Mouse (Mus musculus): ENCODE measurements around the gene Olfr1055. TPM values are rescaled to one million over a fixed set of nuclear protein-coding genes. Genes with fewer than 3 reads are reported as not detected.
"Not testable (repeated sequence)": the region's sequence is repeated elsewhere in the genome, so short reads cannot be mapped to it uniquely, and the experiment has no call there.

Gene Olfr1055
- polyA plus RNA-seq (2012; rRNA removed) = not detected in 2 replicates

DNA sequence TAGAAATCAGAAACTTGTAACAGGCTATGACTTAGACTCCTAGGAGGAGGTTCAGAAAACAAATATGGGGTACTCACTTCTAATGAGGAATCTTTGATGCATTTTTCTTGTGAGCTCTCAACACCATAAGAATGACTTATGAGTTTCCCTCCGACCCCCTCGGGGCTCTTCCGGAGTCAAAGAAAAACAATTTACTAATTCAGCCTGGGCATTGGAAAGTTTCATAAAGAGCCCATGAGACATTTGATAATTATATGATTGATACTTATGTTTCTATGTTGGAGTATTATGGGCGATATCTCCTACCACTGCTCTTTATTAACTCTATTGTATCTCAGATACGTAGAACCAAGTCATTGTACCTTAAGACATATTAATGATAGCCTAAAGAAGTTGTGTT is at the start of gene Olfr1055:
Olfr1055 (minus strand) TSS at position 101 of the 400 bp plus-strand sequence.
- H3K4me3 ChIP-seq (replicated peaks; ENCODE audit: extremely low read depth, low read depth, low read length) = no peak within 1 kb of the TSS
- no peaks in the 10 kb centered on the region for H3K4me1 ChIP-seq (ENCODE audit: control insufficient read depth, insufficient read depth, low read length)
- DNase-seq = no peak
- TF ChIP-seq CTCF (IDR thresholded peaks at IDR 0.05; ENCODE audit: insufficient read depth, low read length) (no peak), POLR2A (IDR thresholded peaks at IDR 0.05; ENCODE audit: borderline replicate concordance, extremely low read depth, low read depth, low read length) (no peak)
- WGBS = 80% methylated on average over 5 of the region's 5 CpGs

DNA sequence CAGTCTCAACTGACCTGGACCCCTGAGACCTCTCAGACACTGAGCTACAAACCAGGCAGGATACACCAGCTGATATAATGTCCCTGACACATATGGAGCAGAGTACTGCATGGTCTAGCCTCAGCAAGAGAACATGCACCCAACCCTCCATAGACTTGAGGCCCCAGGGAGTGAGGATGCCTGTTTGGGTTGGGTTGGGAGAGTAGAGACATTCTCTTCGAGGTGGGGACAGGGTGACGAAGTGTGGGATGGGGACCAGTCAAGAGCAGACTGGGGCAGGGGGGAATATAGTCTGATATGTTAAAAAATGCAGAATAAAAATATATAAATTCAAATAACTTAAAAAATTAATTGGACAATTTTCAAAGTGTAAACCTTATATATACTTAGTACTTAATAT is 45.0 kb upstream of the Olfr1055 start:
- WGBS = 76% methylated on average over 2 of the region's 2 CpGs
- DNase-seq = no peak
- H3K4me3 ChIP-seq (replicated peaks; ENCODE audit: extremely low read depth, low read depth, low read length) = no peak overlapping the region
- H3K4me1 ChIP-seq (ENCODE audit: control insufficient read depth, insufficient read depth, low read length) = no peaks in the 10 kb centered on the region
- TF ChIP-seq CTCF (IDR thresholded peaks at IDR 0.05; ENCODE audit: insufficient read depth, low read length) = no peak
- no peak for TF ChIP-seq POLR2A (IDR thresholded peaks at IDR 0.05; ENCODE audit: borderline replicate concordance, extremely low read depth, low read depth, low read length)

DNA sequence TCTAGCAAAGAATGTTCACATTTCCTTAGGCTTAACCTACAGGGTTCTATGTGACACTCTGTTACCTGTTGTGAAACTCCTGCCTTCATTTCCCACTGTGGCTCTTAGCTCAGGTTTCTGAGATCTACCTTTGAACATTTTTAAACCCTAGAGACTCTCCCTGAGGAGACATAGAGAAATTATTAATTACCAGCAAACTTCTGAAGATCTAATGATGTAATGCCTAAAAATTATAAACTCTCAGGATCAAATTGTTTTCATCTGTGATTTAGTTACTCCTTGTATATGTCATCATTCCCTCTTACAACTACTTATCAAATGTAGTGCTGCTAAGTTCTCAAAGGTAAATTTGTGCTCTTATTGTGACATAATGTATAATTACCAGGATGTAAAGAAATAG is 38.4 kb upstream of the Olfr1055 start, which contains the start of gene Olfr1058:
Olfr1058 (minus strand) TSS at position 101 of the 400 bp plus-strand sequence.
- not testable (repeated sequence) for H3K4me3 ChIP-seq (replicated peaks; ENCODE audit: extremely low read depth, low read depth, low read length); DNase-seq; H3K4me1 ChIP-seq (ENCODE audit: control insufficient read depth, insufficient read depth, low read length)

DNA sequence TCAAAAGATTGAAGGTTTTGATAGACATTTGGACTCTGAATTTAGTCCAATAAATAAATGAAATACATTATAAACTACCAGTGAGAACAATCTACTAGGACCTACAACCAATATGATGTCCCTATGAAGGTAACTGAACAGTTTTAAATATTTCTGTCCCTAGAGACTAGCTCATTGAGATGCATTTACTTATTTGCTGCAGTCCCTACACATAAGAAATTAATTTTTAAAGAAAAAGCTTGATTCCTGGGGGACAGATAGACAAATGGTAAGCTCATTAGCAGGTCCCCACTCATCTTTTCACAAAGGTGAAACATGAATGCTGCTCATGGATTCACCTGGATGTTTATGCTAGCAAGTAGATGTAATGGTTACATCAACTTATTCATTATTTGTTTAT is 28.2 kb upstream of the Olfr1055 start, which contains the start of gene Olfr1057:
Olfr1057 (minus strand) TSS at position 101 of the 400 bp plus-strand sequence.
- no peak for TF ChIP-seq POLR2A (IDR thresholded peaks at IDR 0.05; ENCODE audit: borderline replicate concordance, extremely low read depth, low read depth, low read length)
- H3K4me3 ChIP-seq (replicated peaks; ENCODE audit: extremely low read depth, low read depth, low read length) = no peak within 1 kb of the TSS
- no peak for DNase-seq
- H3K4me1 ChIP-seq (ENCODE audit: control insufficient read depth, insufficient read depth, low read length) = no peaks in the 10 kb centered on the region

DNA sequence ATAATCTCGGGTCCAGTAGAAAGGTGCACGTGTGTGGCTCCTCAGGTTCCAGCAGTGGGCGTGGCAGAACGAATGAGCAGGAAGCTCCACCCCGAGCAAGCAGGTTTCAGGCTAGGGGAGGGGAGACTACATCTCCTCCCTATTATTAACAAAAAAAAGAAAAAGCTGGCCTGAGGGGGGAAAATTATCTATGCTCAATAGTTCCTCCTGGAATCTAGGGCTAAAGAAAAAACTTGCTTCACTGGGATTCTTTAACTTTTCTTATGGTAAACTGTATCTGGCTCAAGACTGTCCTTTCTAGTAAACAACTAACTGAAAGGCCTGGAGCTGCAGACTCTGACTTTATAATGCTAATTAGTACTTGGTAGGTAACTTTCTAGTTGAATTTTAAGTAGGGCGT is 16.3 kb upstream of the Olfr1055 start:
- H3K4me1 ChIP-seq (ENCODE audit: control insufficient read depth, insufficient read depth, low read length); H3K4me3 ChIP-seq (replicated peaks; ENCODE audit: extremely low read depth, low read depth, low read length); DNase-seq: not testable (repeated sequence)
- 67% methylated on average over 1 of the region's 6 CpGs for WGBS

DNA sequence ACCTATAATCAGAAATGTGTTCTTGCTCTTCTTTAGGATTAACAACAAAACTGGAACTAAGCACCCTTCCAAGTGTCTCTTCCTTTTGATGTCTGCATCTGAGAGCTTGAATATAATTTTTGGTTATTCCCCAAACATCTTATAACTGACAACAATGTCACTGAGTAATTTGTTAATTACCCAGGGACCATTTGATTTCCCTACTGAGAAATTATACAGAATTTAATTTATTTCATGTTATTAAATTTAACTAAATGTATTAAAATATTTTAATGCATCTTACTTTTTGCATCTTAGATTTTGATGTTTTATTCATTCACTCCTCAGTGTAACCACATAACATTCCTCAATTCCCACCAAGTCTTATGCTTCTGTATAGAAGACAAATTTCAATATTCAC is 12.3 kb upstream of the Olfr1055 start, which contains the start of gene Olfr1056:
Olfr1056 (minus strand) TSS at position 101 of the 400 bp plus-strand sequence.
- H3K4me3 ChIP-seq (replicated peaks; ENCODE audit: extremely low read depth, low read depth, low read length) = no peak within 1 kb of the TSS
- DNase-seq = no peak
- no peaks in the 10 kb centered on the region for H3K4me1 ChIP-seq (ENCODE audit: control insufficient read depth, insufficient read depth, low read length)
- TF ChIP-seq POLR2A (IDR thresholded peaks at IDR 0.05; ENCODE audit: borderline replicate concordance, extremely low read depth, low read depth, low read length) (no peak), CTCF (IDR thresholded peaks at IDR 0.05; ENCODE audit: insufficient read depth, low read length) (no peak)

DNA sequence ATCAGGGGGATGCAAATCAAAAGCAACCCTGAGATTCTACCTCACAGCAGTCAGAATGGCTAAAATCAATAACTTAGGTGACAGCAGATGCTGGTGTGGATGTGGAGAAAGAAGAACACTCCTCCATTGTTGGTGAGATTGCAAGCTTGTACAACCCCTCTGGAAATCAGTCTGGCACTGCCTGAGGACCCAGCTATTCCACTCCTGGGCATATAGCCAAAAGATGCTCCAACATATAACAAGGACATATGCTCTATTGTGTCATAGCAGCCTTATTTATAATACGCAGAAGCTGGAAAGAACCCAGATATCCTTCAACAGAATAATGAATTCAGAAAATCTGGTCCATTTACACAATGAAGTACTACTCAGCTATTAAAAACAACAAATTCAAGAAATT is 1.7 kb upstream of the Olfr1055 start:
- H3K4me3 ChIP-seq (replicated peaks; ENCODE audit: extremely low read depth, low read depth, low read length); DNase-seq; H3K4me1 ChIP-seq (ENCODE audit: control insufficient read depth, insufficient read depth, low read length): not testable (repeated sequence)
- WGBS = 88% methylated on average over 1 of the region's 1 CpGs

DNA sequence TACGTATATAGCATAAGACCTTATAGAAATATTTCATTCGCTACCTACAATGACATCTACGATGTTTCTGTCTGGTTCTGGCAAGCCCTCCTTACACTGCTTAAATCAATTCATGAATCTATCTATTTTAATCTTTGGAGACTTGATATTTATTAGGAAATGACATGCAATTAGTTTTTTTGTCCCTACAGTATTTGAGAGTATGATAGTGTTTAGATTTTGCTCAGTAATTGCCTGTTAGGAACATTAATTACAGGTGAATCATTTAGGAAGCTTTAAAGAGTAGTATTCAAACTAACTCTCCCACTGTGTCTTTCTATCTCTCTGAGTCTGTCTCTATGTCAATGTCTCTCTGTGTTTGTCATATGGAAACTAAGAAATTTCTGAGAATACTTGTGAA is 14.8 kb downstream of the Olfr1055 start, which contains the start of gene Olfr1054:
Olfr1054 (minus strand) TSS at position 101 of the 400 bp plus-strand sequence.
- TF ChIP-seq POLR2A (IDR thresholded peaks at IDR 0.05; ENCODE audit: borderline replicate concordance, extremely low read depth, low read depth, low read length) = no peak
- TF ChIP-seq CTCF (IDR thresholded peaks at IDR 0.05; ENCODE audit: insufficient read depth, low read length) = no peak
- Histone ChIP-seq H3K4me1 (ENCODE audit: control insufficient read depth, insufficient read depth, low read length) (no peaks in the 10 kb centered on the region), H3K4me3 (replicated peaks; ENCODE audit: extremely low read depth, low read depth, low read length) (no peak within 1 kb of the TSS)
- 78% methylated on average over 3 of the region's 3 CpGs for WGBS
- DNase-seq = no peak

DNA sequence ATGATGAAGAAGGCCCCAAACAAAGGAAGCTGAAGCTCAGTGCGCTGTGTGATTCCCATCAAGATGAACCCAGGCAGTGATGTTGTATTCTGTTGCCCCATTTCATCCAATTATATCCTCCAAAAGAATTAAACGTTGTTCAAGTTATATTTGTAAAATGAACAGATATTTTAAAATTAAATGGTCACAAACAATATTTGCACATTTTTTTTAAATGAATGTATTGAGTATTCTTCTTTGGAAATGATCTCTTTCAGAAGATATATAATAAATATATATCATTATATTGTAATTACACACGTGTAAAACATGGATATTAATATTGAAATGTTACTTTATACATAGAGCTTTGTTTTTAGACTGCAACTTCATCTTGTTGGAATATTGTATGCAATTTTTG is 34.9 kb downstream of the Olfr1055 start, which contains the start of gene Olfr1053:
Olfr1053 (minus strand) TSS at position 101 of the 400 bp plus-strand sequence.
- Histone ChIP-seq H3K4me3 (replicated peaks; ENCODE audit: extremely low read depth, low read depth, low read length) (no peak within 1 kb of the TSS), H3K4me1 (ENCODE audit: control insufficient read depth, insufficient read depth, low read length) (no peaks in the 10 kb centered on the region)
- TF ChIP-seq CTCF (IDR thresholded peaks at IDR 0.05; ENCODE audit: insufficient read depth, low read length) = no peak
- TF ChIP-seq POLR2A (IDR thresholded peaks at IDR 0.05; ENCODE audit: borderline replicate concordance, extremely low read depth, low read depth, low read length) = no peak
- DNase-seq = no peak
- 49% methylated on average over 3 of the region's 3 CpGs for WGBS

Other genes starting within 250 kb of the Olfr1055 start
- gene Olfr1039, start 214.4 kb downstream of the Olfr1055 start, polyA plus RNA-seq (2012; rRNA removed) = not detected in 2 replicates
- not detected in 2 replicates for gene Olfr1040, start 203.6 kb downstream of the Olfr1055 start, polyA plus RNA-seq (2012; rRNA removed)
- not detected in 2 replicates for gene Olfr1042, start 188.4 kb downstream of the Olfr1055 start, polyA plus RNA-seq (2012; rRNA removed)
- gene Olfr1043, start 182.8 kb downstream of the Olfr1055 start, polyA plus RNA-seq (2012; rRNA removed) = not detected in 2 replicates
- not detected in 2 replicates for gene Olfr1044, start 172.5 kb downstream of the Olfr1055 start, polyA plus RNA-seq (2012; rRNA removed)
- not detected in 2 replicates for gene Olfr52, start 164.6 kb downstream of the Olfr1055 start, polyA plus RNA-seq (2012; rRNA removed)
- gene Olfr1045, start 147.3 kb downstream of the Olfr1055 start, polyA plus RNA-seq (2012; rRNA removed) = not detected in 2 replicates
- not detected in 2 replicates for gene Olfr1046, start 131.0 kb downstream of the Olfr1055 start, polyA plus RNA-seq (2012; rRNA removed)
- gene Olfr1047, start 118.9 kb downstream of the Olfr1055 start, polyA plus RNA-seq (2012; rRNA removed) = not detected in 2 replicates
- gene Olfr1048, start 110.0 kb downstream of the Olfr1055 start, polyA plus RNA-seq (2012; rRNA removed) = not detected in 2 replicates
- gene Olfr1049, start 92.0 kb downstream of the Olfr1055 start, polyA plus RNA-seq (2012; rRNA removed) = not detected in 2 replicates
- gene Olfr1051, start 71.2 kb downstream of the Olfr1055 start, polyA plus RNA-seq (2012; rRNA removed) = not detected in 2 replicates
- gene Olfr1052, start 57.8 kb downstream of the Olfr1055 start, polyA plus RNA-seq (2012; rRNA removed) = not detected in 2 replicates
- not detected in 2 replicates for gene Olfr1053, start 35.0 kb downstream of the Olfr1055 start, polyA plus RNA-seq (2012; rRNA removed)
- not detected in 2 replicates for gene Olfr1054, start 14.9 kb downstream of the Olfr1055 start, polyA plus RNA-seq (2012; rRNA removed)
- not detected in 2 replicates for gene Olfr1056, start 12.2 kb upstream of the Olfr1055 start, polyA plus RNA-seq (2012; rRNA removed)
- gene Olfr1057, start 28.1 kb upstream of the Olfr1055 start, polyA plus RNA-seq (2012; rRNA removed) = not detected in 2 replicates
- gene Olfr1058, start 38.3 kb upstream of the Olfr1055 start, polyA plus RNA-seq (2012; rRNA removed) = not detected in 2 replicates
- not detected in 2 replicates for gene Olfr1061, start 63.8 kb upstream of the Olfr1055 start, polyA plus RNA-seq (2012; rRNA removed)
- not detected in 2 replicates for gene Olfr1062, start 76.5 kb upstream of the Olfr1055 start, polyA plus RNA-seq (2012; rRNA removed)
- gene Olfr1065, start 100.3 kb upstream of the Olfr1055 start, polyA plus RNA-seq (2012; rRNA removed) = not detected in 2 replicates
- gene Olfr1066, start 106.0 kb upstream of the Olfr1055 start, polyA plus RNA-seq (2012; rRNA removed) = not detected in 2 replicates
- gene Olfr228, start 137.1 kb upstream of the Olfr1055 start, polyA plus RNA-seq (2012; rRNA removed) = not detected in 2 replicates
- gene Olfr1076, start 158.2 kb upstream of the Olfr1055 start, polyA plus RNA-seq (2012; rRNA removed) = not detected in 2 replicates
- not detected in 2 replicates for gene Olfr1079, start 192.2 kb upstream of the Olfr1055 start, polyA plus RNA-seq (2012; rRNA removed)
- gene Olfr1080, start 208.0 kb upstream of the Olfr1055 start, polyA plus RNA-seq (2012; rRNA removed) = not detected in 2 replicates
- gene Olfr1082, start 248.7 kb upstream of the Olfr1055 start, polyA plus RNA-seq (2012; rRNA removed) = not detected in 2 replicates

Data from lung, adult 2 months (tissue).